Mouse (Mus musculus) inflammation-experienced regulatory T-cells, adult 6 months (primary cell): ENCODE data around the gene Bst2. TPM values are rescaled to one million over a fixed set of nuclear protein-coding genes. Genes with fewer than 3 reads are reported as not detected.
"Not testable (repeated sequence)": the region's sequence is repeated elsewhere in the genome, so short reads cannot be mapped to it uniquely, and the experiment has no call there.

Experiments
- ATAC-seq: one replicate; pipeline ENCODE4 v1.8.0; 2017
- polyA plus RNA-seq, 3 experiments: library from polyadenylated mRNA; unstranded; fragments of 100-300 nt; shearing (Covaris generic); gene quantifications; one replicate each; pipeline ENCODE4 v1.2.1; 2017

Bst2 gene
- polyA plus RNA-seq, 3 experiments from 2014 or later: 52.2 to 66.6 (median 61.8) TPM

DNA sequence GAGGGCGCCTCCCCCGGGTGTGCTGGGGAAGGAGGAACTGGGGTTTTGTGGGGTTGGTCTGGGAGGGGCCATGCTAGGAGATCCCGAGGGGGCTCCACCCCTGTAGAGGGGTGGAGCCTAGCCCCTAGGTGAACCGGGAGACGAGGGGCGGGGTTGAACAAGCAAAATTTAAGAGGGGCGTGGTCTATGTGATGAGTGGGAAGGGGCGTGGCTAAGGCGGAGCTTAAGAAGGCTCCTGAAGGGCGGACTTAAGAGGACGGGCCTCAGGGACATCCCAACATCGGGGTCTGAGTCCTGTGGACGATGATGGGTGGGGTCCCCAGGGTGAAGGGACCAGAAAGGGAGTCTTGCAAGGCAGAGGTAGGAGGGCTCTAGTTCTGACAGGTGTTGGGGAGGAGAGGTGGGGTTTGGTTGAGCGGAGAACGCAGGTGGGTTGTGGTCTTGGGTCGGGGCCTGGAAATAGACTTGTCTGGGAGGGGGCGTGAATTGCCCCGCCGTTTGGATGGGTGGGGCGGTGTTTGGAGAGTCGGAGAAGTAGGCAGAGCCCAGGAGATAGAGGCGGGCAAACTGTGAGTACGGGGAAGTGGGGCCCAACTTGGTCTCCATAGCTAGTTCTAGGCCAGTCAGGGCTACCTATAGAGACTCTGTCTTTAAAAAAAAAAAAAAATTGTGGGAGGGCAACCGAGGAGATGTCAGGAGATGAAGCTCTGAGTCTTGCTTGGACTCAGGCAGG is 21.9 kb upstream of the Bst2 start:
- ATAC-seq: peak; percentile 66

DNA sequence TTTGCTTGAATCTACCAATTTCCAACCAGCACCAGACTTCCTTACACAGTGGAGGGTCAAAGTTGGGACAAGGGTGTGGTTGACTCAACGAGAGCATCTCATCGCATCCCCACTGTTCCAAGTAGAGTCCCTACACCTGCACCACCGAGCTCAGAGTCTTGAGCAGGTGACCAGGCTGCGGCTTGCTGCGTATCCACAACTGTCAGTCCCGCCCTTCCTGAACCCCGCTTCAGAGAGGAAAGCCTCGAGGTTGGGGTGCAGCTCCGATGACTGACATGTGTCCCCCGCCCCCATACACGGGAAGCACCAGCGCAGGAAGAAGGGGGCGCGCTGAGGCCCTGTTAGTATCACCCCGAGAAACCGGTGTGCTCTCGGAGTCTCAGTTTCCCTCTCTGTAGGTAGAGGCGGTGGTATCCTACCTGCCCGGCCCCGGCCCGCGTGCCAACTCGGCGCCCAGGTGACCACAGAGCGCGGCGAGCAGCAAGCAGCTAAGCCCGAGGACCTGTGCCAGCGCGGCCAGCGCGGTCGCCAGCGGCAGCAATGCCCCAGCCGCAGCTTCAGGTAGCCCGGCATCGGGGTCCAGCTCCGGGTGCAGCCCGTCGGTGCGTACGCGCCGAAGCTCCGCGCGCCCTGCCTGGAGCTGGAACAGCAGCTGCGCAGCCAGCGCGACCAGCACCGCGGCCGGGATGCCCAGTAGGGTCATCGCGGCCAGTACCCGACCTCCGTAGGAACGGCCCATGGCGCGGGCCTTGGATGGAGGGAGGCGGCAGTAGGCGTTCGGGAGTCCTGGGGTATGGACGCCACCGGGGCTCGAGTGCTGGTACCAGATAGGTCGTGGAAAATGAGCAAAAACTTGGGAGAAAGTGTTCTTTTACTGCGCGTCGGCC is 21.1 kb upstream of the Bst2 start, which contains the start of gene Tmem221:
Gene Tmem221, minus strand, starts transcription at position 801 of the 887 bp plus-strand sequence.
- peak; percentile 44 for ATAC-seq

DNA sequence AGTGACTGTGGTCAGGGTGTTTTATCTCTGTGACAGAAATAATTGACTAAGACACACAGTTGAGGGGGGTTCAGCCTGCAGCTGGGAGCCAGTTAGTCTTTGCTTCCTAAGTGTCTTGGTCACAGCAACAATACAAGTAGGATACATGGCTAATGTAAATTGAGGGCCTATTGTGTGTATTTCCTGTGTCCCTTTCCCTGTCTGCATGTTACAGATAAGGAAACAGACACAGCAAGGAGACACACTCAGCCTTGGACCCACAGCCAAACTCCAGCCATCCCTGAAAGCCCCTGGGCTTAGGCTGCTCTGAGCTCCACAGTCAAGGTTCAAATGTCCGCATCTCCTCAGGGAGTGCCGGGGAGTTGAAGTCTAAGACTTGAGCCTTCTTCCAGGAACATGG is 17.4 kb upstream of the Bst2 start:
- ATAC-seq: no peak

DNA sequence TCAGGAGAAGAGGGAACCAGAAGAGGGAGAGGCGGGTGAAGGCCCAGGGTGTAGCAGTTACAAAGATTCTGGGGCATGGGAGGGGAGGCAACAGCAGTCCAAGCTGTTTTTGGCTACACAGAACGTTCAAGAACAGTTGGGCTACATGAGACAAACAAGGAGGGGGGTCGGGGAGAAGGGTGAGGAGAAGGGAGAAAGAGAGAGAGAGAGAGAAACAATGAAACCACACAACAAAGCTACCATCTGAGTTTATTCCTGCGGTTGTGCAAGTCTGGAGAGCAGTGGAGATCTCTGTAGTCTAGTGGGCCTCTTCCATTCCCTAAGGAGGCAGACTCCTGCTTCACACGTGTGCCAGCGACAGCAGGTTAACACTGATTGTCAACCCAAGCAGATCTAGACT is 16.7 kb upstream of the Bst2 start:
- ATAC-seq: no peak

DNA sequence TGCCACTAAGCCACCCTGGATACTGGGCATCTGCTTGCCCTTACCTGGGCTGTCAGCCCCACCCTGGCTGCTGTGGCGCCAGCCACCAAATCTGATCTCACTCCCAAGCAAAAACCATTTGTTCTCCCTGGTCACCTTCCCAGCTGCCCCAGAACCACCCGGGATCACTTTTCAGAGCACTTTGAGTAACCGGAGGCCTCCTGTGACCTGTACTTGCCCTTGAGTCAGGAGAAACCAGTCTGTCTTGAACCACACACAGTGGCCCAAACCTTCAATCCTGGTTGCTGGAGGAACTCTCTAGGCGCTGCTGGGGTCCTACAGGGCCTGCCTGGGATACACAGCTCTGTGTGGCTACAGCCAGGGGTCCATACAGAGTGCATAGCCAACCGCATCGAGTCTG is 15.5 kb upstream of the Bst2 start:
- ATAC-seq: no peak

DNA sequence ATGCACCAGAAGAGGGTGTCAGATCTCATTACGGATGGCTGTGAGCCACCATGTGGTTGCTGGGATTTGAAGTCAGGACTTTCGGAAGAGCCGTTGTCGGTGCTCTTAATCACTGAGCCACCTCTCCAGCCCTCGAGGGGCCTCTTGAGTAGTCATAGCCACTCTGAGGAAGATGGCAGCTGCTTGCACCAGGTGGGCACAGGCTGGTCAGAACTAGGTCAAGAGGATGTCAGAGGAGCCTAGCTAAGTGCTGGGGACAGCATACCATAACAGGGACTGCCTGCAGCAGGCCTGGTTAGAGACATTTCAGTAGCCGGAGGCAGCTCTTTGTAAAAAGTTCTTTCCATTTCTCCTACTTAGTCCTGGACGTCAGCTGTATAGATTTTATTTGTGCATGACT is 13.5 kb upstream of the Bst2 start:
- ATAC-seq: no peak

DNA sequence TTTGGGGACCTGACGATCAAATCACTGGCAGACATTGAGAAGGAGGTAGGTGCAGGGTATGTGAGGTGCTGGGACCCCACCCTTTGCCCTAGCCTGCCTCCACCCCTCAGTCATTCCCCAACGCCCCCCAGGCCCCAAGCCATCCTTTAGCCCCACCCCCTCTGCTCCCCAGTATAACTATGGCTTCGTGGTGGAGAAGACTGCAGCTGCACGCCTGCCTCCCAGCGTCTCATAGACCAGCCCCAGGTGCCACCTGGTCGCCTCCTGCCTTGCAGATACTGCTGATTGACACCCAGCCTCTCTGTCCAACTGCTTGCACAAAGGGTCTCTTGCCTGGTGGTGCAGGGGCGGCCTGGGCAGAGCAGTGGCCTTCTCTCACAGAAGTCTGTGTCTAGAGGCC is 10.3 kb upstream of the Bst2 start:
- ATAC-seq: no peak

DNA sequence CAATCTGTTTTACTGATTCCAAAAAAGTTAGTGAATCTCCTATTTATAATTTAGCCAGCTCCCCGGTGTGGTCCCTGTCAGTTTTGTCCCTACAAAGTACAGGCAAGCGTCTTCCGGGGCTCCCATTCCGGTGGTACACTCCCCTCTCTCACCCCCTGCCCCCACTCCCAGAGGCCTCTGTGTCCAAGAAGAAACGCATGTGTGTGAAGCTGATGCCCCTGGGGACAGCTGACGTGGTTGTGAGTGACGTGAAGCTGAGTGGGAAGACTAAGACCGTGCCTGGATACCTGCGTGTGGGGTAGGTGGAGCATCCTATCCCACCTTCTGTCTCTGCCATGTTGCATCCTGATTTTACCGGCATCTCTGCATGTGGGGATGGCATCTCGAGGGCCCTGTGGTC is 7.8 kb upstream of the Bst2 start:
- ATAC-seq: no peak

DNA sequence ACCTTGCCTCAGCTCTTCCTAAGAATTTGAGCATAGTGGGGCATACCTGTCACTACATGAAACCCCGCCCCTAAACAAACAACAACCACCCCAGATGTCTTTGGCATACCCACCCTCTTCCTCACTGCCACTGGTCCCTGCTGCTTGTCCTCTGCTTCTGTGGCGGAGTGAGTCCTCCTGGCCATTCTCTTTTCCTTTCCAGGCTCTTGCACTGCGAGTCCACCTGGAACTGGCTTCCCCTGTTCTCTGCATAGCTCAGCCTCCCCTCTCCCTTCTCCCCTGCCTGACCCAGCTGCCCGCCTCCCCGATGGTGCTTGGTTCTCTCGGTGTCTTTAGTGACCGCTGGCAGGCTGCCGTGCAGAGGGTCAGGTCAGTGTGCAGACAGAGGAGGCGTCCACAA is 6.5 kb upstream of the Bst2 start:
- no peak for ATAC-seq

DNA sequence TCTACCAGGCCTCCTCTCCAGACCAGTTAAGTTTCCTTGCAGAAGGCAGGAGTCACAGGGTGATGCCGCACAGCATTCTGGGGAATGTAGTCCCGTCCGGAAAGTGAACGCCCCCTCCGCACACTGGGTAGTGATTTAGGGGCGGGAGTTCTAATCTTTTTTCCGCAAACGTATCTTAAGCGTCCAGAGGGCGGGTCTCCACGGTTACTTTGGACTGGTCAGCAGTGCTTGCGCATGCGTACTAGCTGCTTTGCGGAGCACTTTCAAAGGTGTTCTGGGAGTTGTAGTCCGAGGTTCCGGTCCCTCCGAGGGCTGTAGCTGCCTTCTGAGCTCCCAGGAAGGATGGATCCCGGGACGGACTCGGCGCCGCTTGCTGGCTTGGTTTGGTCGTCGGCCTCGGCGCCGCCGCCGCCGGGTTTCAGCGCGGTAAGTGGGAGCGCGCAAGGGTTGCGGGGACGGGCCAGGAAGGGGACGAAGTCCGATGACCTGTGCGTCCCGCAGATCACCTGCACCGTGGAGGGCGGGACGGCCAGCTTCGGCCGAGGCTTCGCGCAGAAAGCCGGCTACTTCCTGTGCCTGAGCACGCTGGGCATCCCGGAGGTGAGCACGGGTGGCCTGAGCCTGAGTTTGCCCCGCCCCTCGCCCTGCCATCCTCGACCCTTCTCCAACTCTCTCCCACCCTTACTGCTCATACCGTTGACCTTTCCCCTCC is 5.5 kb upstream of the Bst2 start, which contains the start of gene Mvb12a:
Gene Mvb12a, plus strand, starts transcription at position 291 of the 712 bp plus-strand sequence.
- peak; percentile 98 for ATAC-seq

DNA sequence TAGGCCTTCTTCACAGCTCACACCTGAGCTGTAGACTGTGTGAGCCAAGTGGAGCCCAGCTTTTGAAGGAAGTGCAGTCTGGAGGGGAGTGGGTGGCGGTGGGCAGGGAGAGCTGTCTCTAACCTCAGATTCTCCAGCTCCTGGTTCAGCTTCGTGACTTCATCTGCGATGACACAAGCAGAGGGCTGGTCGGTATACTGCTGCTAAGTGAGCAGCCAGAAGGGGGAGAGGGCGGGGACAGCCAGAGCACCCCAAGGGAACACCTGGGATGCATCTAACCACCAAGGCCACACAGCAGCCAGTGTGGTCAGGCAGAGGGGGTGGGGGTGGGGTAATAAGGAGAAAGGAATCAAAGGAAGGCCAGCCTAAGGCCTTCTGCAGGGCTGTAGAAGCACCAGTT is 1.6 kb downstream of the Bst2 start:
- no peak for ATAC-seq

DNA sequence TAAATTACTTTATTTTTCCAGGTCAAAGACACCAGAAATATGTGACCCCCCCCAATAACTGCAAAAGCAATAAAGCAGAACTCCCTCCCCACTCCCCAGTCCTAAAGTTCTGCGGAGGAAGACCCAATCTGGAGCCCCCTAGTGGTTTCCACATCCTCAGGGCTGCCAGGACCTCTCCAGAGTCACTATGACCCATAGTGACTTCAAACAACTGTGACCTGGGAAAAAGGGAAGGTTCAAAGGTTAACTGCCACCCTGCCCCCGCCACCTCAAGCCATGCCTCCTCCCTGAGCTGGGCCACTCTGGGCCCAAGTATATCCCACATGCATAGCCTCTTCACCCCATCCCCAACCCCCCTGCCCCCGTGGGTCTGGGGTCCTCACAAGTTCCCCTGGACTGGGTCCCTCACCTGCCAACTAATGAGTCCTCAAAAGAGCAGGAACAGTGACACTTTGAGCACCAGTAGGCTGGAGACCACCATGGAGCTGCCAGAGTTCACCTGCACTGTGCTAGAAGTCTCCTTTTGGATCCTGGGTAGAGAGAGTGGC is 2.9 kb downstream of the Bst2 start:
- ATAC-seq: no peak

DNA sequence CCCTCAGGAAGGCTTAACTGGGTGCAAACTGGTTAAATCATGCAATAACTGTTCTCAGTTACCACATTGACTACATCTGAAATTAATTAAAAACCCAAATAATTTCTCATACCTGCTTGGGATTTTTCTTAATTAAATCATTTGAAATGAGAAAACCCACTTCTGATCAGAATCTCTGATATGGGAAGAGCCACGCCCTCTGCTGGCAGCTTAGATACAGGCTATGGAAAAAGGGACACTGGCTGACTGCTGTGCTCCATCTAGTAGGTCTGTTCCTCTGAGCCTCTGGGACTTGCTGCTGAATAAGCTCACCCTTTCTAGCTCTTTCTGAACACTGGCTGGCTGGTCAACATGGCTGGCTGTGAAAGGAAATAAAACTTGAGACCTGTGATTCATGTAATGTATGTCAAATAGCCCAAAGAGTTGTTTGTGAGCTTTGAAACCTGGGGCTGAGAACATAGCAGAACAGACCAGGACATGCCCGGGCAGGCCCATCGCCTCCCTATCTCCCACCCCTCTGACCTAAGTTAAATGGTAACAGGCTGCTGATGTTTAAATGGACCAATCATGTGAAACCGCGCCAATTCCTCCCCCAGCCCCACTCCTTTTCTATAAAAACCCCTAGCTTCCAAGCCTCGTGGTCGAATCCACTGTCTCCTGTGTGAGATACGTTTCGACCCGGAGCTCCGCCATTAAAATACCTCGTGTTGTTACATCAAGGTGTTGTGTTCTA is 6.4 kb downstream of the Bst2 start:
- not testable (repeated sequence) for ATAC-seq

DNA sequence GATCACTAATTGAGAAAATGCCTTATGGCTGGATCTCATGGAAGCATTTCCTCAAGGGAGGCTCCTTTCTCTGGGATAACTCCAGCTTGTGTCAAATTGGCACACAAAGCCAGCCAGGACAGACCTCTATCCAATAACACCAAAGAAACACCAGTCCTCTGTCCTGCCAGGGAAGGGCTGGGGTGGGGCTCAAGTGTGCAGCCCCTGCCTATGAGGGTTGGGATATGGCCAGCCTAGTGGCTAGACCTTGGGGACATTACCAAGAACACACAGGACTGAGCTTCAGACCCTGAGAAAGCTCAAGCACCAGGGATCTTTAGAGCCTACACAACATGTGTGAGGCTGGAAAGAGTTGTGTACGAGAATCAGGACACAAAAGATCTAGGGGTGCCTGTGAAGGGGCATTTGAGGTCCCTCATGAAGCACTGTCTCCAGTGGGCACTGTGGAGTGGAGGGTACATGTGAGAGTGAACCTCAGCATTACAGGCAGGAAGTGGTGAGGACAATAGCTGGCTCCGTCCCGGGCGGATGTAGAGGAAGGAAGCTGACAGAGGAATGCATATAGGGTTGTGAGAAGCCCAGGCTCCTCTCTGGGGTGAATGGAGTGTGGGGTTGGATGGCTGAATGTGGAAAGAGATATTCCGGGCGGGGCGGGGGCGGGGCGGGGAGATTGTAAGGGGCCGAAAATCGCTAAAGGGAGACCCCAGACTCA is 8.7 kb downstream of the Bst2 start:
- peak; percentile 100 for ATAC-seq

DNA sequence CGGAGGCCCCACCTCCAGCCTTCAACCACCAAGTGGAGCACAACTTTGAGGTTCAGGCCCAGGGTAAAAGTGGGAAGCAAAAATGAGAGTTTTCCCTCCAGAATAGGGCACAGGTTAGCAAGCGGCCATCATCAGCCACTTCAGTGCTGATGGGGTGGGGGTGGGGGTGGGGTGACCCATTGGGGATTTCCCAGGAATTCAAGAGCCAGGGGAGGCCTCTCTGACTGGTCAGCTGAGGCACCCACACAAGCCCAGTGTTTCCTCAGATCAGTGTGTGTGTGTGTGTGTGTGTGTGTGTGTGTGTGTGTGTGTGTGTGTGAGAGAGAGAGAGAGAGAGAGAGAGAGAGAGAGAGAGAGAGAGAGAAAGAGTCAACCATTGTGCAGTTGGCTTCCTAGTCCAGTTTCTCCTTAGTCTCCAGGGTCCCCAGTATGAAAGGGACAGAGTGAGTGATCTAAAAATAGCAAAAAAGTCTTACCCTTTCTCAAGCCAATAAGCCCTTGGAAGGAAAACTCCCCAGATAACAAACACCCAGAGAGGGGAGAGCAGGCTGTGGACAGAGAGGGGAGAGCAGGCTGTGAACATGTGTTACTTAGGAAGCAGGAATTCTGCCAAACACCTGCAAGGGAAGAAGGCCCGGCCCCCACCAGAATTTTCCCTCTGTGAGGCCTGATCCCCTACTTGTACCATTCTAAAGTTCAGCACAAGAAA is 9.9 kb downstream of the Bst2 start:
- no peak for ATAC-seq

DNA sequence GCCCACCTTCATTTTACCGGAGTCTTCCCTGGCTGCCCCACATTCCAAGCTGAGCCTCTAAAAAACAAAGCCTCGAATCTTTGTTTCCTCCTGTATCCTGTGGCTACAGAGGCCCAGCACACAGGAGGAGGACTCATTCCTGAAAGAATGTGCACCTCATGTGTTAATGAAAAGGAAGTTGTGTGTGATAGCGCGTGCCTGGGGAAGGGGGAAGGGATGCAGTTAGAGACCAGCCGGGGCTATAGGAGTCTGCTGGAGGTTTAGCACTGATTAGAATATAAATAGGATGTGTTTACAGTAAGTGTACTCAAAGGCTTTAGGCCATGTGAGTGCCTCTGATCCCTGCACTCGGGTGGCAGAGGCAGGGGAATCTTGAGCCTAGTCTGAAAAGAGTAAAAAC is 11.0 kb downstream of the Bst2 start:
- ATAC-seq: no peak

DNA sequence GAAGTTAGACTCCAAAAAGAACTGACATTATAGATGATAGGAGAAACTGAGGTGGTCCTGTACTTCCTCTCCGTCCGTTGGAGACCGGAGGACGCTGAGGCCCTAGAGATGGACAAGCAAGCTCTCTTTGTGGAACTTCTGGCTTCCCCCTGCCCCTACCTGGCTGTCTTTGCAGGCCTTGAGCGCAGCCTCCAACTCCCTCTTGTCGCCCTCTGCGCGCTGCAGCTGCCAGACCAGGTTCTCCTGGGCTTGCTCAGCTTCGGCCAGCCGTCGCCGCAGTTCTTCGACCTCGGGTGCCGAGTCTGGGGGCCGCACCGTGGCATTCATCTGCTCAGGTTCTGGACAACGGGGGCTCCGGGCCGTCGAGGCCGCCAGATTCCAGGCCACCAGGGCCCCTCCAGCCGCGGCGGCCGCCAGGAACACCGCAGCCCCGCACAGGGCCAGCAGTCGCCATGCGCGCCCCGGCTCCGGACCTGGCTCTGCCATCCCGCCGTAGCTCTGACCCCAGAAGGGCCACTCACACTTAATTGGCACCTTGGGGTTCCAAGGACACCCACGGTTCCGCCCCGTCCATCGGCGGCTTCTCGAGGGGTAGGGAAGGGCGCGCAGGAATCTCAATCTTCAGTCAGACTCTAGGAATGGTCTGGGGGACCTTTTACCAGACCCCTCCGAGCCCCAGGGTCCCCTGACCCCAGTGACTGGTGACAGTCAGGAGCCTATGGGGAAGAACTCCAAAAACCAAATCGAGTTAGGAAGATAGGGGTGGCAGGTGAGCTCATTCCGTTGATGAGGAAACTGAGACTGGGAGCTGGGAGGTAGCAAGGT is 11.8 kb downstream of the Bst2 start, which contains the start of gene Ccdc194:
Gene Ccdc194, minus strand, starts transcription at position 486 of the 825 bp plus-strand sequence.
- no peak for ATAC-seq

DNA sequence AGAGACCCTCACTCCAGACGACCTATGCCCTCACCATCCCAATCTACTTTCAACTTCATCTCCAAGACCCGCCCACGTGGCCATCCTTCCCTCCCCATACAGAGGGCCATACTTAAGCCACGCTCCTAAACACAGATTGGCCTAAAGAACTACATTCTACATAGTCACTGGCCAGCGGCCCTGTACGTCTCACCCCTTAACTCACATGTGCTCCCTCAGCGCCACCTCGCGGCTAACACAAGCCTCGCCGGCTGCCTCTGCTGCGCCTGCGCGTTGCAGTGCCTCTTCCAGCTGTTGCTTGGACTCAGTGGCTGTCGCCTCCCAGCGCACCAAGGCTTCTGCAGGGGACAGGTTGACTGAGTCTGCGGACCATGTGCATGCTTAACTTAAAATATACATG is 15.6 kb downstream of the Bst2 start:
- ATAC-seq: peak; percentile 85

DNA sequence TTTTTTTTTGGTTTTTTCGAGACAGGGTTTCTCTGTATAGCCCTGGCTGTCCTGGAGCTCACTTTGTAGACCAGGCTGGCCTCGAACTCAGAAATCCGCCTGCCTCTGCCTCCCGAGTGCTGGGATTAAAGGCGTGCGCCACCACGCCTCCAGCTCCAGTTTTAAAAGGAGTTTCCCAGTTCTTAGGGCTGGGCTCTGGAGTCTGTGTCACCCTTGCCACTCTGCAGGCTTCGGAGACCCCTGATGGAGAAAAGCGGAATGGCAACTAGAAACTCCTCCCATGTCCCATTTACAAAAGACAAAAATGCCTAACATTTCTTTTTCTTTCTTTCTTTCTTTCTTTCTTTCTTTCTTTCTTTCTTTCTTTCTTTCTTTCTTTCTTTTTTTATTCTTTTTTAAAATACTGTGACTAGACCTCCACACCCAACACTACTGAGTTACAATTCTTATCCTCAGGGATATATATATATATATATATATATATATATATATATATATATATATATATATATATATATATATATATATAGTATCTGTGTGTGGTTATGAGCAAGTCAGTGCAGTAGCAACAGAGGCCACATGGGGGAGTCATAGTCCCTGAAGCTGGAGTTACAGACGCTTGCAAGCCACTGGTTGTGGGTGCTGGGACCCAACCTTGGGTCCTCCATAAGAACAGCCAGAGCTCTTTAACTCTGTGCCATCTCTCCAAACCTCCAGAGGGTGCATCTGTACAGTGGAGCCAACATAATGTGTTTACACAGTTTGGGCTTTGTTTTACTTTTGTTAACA is 18.0 kb downstream of the Bst2 start:
- peak; percentile 76 for ATAC-seq
